Mouse (Mus musculus): Measurements from ENCODE around the gene Cdkn1b. TPM values are rescaled to one million over a fixed set of nuclear protein-coding genes. Genes with fewer than 3 reads are reported as not detected.

Gene Cdkn1b
- total RNA-seq (2017), result 61.3 and 66.2 TPM in 2 replicates

DNA sequence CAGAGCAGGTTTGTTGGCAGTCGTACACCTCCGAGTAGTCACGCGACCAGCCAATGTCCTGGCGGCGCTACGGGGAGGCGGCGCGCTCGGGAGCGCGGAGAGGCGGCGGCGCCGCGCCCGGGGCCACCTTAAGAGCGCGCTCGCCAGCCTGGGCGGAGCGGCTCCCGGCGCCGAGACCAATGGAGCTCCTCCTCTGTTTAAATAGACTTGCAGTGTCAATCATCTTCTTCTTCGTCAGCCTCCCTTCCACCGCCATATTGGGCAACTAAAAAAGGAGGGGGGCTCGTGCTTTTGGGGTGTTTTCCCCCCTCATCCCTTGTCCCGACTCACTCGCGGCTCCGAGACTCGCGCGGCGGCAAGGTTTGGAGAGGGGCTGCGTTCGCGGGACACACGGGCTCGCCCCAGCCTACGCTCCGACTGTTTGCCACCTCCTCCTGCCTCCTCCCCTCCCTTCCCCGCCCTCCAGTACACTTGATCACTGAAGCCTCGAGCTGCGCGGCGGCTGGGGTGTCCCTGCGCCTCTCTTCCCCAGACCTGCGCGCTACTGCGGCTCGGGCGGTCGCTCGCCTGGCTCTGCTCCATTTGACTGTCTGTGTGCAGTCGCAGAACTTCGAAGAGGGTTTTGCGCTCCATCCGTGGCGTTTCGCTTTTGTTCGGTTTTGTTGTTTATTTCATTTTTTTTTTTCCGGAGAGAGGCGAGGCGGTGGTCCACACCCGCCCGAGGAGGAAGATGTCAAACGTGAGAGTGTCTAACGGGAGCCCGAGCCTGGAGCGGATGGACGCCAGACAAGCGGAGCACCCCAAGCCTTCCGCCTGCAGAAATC, at the start of gene Cdkn1b:
Gene Cdkn1b (plus strand): TSS at position 212 of the 824 bp plus-strand sequence.
- peak; percentile 70 for ATAC-seq (replicated peaks; ENCODE audit: low read depth, poor library complexity, severe bottlenecking)

GRCm38 (mm10) chr6:134870887-134871286, 49.3 kb upstream of the Cdkn1b start:
- peak; percentile 47; the same call in 1 of the 2 replicates for ATAC-seq (replicated peaks; ENCODE audit: low read depth, poor library complexity, severe bottlenecking)

DNA sequence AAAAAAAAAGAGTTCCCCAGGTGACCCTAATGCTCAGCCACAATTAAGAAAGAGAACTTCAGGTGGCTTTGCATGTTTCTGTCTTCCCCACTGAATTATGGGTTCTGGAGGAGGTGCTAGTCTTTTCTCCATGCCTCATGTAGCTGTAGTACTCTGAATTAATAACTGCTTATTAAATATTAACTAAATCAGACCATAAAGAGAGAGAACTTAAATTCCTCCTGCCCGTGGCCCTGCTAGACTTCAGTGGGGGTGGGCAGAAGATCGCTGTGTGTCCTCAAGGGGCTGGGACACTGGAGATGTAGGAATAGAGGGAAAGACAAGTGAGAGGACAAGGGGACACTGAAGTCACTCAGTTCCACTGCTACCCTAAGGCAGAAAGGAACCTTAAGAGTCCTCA, 48.0 kb upstream of the Cdkn1b start:
- no peak for ATAC-seq (replicated peaks; ENCODE audit: low read depth, poor library complexity, severe bottlenecking)

- ATAC-seq (replicated peaks; ENCODE audit: low read depth, poor library complexity, severe bottlenecking), result no peak
Observed at GRCm38 (mm10) chr6:134873018-134873417, 47.2 kb upstream of the Cdkn1b start.

DNA sequence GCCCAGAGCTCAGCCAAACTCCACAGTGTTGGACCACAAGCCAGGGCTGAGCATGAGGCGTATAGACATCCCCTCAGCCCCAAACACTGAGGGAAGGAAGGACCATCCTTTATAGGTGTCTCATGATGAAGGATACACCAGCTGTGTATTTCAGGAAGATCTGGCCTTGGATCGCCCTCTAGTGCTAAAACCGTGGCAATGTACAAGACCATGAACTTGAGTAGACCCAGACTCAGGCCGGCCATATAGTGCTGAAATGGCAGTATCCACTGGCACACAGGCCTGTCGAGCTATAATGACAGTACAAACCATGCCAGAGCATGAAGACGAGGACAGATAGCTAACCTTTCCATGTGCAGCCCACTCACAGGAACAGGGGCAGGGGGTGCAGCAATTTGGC, 43.4 kb upstream of the Cdkn1b start:
- peak; percentile 64 for ATAC-seq (replicated peaks; ENCODE audit: low read depth, poor library complexity, severe bottlenecking)

GRCm38 (mm10) chr6:134877276-134877675, 42.9 kb upstream of the Cdkn1b start:
- no peak for ATAC-seq (replicated peaks; ENCODE audit: low read depth, poor library complexity, severe bottlenecking)

- ATAC-seq (replicated peaks; ENCODE audit: low read depth, poor library complexity, severe bottlenecking), result no peak
Observed at GRCm38 (mm10) chr6:134877892-134878291, 42.3 kb upstream of the Cdkn1b start.

DNA sequence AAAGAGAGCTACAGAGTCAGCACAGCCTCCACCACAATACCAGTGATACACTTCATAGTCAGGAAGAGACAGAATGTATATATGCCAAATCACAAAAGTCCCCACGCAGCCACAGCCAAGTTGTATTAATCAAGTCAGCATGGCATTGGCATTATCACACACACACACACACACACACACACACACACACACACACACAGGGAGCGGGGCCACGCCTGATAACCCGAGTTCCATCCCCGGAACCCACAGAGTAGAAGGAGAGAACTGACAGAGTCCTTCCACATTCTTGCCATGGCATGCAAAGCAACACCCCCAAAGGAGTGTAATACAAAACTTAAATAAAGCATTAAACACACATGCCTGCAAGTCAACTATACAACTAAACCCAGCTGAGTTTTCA, 40.6 kb upstream of the Cdkn1b start:
- ATAC-seq (replicated peaks; ENCODE audit: low read depth, poor library complexity, severe bottlenecking), result 0 out of 2 replicates have a peak, but pooled peaks have one; percentile 41

- no peak for ATAC-seq (replicated peaks; ENCODE audit: low read depth, poor library complexity, severe bottlenecking)
Observed at GRCm38 (mm10) chr6:134880046-134880445, 40.2 kb upstream of the Cdkn1b start.

- ATAC-seq (replicated peaks; ENCODE audit: low read depth, poor library complexity, severe bottlenecking), result no peak
Observed at GRCm38 (mm10) chr6:134883661-134884060, 36.5 kb upstream of the Cdkn1b start.

DNA sequence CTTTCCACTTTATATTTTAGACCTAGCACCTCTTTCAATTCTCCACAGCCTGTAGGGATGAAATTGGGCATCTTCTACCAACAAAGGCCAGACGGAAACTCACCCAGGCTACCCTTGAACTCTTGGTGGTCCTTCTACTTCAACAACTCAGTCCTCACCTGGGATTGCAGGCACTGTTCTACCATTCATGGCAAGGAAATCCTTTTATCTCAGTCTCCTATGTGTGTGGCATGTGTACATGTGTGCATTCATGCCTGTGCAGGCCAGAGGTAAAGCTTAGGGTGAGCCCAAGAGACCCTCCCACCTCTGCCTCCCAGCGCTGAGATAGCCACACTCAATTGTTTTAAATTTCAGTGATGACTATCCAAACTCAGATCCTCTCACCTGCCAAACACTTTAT, 34.7 kb upstream of the Cdkn1b start:
- ATAC-seq (replicated peaks; ENCODE audit: low read depth, poor library complexity, severe bottlenecking), result no peak

GRCm38 (mm10) chr6:134886475-134886874, 33.7 kb upstream of the Cdkn1b start:
- no peak for ATAC-seq (replicated peaks; ENCODE audit: low read depth, poor library complexity, severe bottlenecking)

DNA sequence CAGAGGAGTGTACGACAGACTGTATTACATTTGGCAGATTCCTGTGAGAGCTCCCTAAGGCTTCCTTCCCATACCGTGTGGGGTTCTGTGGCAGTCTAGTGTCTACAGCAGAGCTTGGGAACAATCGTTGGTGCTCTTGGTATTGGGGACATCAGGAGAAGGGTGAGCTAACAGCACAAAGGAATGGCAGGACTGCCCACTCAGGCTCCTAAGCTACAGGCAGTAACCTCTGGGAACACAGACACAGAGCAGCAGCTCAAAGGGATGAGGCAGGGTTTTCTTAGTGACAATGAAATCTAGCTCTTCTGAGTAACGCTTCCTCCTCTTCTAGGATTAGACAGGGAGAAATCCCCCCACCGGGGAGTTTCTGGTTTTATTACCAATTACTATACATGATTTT, 33.2 kb upstream of the Cdkn1b start:
- no peak for ATAC-seq (replicated peaks; ENCODE audit: low read depth, poor library complexity, severe bottlenecking)

- ATAC-seq (replicated peaks; ENCODE audit: low read depth, poor library complexity, severe bottlenecking), result 0 out of 2 replicates have a peak, but pooled peaks have one; percentile 47
Observed at GRCm38 (mm10) chr6:134887711-134888449, 32.3 kb upstream of the Cdkn1b start.

DNA sequence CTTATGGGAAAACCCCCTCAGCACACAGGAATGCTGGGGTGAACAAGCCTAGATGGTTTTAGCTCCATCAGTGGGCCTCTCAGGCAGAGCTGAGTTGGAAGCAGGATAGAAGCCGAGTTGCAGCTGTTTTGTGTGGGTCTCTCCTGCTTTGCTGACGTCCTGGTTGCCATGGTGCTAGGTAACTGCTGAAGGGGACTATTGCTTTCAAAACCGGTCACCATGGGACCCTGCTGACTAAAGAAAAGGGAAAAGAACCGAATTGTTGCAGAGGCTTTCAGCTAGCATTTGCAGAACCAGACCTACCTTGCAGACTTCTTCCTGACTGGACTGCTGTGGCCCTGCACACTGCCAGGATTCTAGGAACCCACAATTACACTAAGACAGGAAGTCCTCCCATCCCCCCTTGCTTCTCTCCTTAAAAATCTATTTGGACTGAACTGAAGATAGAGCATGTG, 31.6 kb upstream of the Cdkn1b start:
- no peak for ATAC-seq (replicated peaks; ENCODE audit: low read depth, poor library complexity, severe bottlenecking)

GRCm38 (mm10) chr6:134889763-134890162, 30.4 kb upstream of the Cdkn1b start:
- ATAC-seq (replicated peaks; ENCODE audit: low read depth, poor library complexity, severe bottlenecking), result no peak

DNA sequence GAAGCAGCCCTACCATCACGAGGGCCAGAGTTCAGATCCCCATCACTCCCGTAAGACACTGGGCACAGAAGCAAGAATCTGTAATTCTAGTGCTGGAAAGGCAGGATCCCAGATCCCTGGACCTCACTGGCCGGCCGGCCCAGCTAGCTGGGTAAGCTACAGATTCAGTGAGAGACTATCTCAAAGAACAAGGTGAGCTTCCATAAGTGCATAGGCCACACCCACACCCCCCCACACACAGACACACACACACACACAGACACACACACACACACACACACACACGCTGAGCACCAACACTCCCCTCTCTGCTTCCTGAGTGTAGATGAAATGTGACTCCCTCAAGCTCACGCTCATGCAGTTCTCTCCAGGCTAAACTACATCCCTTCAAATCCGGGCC, 29.8 kb upstream of the Cdkn1b start:
- ATAC-seq (replicated peaks; ENCODE audit: low read depth, poor library complexity, severe bottlenecking), result no peak

- no peak for ATAC-seq (replicated peaks; ENCODE audit: low read depth, poor library complexity, severe bottlenecking)
Observed at GRCm38 (mm10) chr6:134896570-134897436, 23.4 kb upstream of the Cdkn1b start.

DNA sequence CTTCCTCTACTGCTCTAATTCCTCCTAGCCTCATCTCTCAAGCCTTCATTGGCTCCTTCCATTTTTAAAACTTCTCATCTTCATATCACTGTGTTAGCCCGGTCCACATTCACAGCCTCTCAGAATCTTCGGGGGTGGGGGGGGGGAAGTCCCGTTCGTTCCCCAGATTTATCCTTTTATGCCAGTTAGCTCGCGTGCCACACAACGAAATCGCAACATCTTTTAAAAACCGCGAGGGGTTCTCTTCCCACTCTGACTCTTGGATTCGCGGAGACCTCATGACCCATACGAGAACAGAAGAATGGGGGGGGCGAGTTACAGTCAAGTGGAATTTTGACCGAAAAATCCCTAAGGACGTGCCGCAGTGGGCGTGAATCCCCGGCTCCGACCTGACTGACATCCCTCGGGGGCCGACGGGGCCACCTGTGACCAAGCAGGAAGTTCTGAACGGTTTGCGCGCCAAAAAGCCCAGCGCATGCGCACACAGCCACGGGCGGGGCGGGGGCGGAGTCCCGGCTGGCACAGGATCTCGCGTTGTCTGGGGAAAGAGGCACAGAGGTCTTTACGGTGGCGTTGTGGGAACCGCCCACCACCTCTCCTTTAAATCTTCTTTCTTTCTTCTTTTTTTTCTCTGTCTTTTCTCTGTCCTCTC, 22.6 kb upstream of the Cdkn1b start:
- peak; percentile 87 for ATAC-seq (replicated peaks; ENCODE audit: low read depth, poor library complexity, severe bottlenecking)

All from common myeloid progenitor, adult 5-6 weeks (primary cell).